Mouse (Mus musculus) CH12.LX (cell line): Measurements from ENCODE around the gene Klk6. TPM values are rescaled to one million over a fixed set of nuclear protein-coding genes. Genes with fewer than 3 reads are reported as not detected.
A peak's percentile ranks its signal among the peaks of the same experiment; 100 is the strongest.

ENCODE experiments used
- DNase-seq: peaks from one replicate; pipeline ENCODE4 v3.0.0-alpha.2; 2013; ENCODE audit errors: extremely low read depth
- H3K27ac ChIP-seq: 2 replicates; pipeline ENCODE4 v1.5.1; 2012; ENCODE audit warnings: low read depth, mild to moderate bottlenecking, control low read depth, moderate library complexity; ENCODE audit not compliant: insufficient read depth
- H3K27me3 ChIP-seq: replicated peaks from 2 replicates; pipeline ENCODE3; 2012; ENCODE audit warnings: inconsistent platforms
- H3K36me3 ChIP-seq, 2 experiments: replicated peaks in 1 of 2; 2 replicates each; pipeline versions ENCODE3 to v1.6.1; 2012; ENCODE audit warnings: inconsistent platforms in 1 of 2, low read length in 1 of 2, mild to moderate bottlenecking in 1 of 2, mixed read lengths in 1 of 2, moderate library complexity in 1 of 2; ENCODE audit not compliant: control insufficient read depth in 1 of 2, insufficient read depth in 1 of 2
- H3K4me1 ChIP-seq, 2 experiments: 2 replicates each; pipeline ENCODE4 v1.6.1; 2012; ENCODE audit warnings: inconsistent platforms in 1 of 2, moderate library complexity in 1 of 2; ENCODE audit not compliant: insufficient read depth in 2 of 2, control insufficient read depth in 1 of 2
- H3K4me2 ChIP-seq: 2 replicates; pipeline ENCODE4 v1.6.1; 2012; ENCODE audit warnings: low read depth, mild to moderate bottlenecking, control low read depth; ENCODE audit not compliant: poor library complexity, insufficient read depth, severe bottlenecking
- H3K4me3 ChIP-seq, 3 experiments: fragments of 150-350 bp in 1 of 3; sonication (generic) in 1 of 3; replicated peaks in 1 of 3; 2 replicates each; pipeline versions ENCODE3 to v1.5.1; 2011 to 2012; ENCODE audit warnings: low read depth in 2 of 3, low read length in 2 of 3, mild to moderate bottlenecking in 2 of 3, moderate library complexity in 2 of 3, control low read depth in 1 of 3, improper control_type of control experiment in 1 of 3, inconsistent platforms in 1 of 3, mixed read lengths in 1 of 3; ENCODE audit not compliant: poor library complexity in 1 of 3
- H3K79me2 ChIP-seq: replicated peaks from 2 replicates; pipeline ENCODE4 v1.6.1; 2012; ENCODE audit warnings: mild to moderate bottlenecking, moderate library complexity; ENCODE audit not compliant: control insufficient read depth, poor library complexity, insufficient read depth, severe bottlenecking; ENCODE audit errors: extremely low read depth
- H3K9ac ChIP-seq: 2 replicates; pipeline ENCODE4 v1.6.1; 2012; ENCODE audit warnings: low read depth, mild to moderate bottlenecking, control low read depth, moderate library complexity; ENCODE audit not compliant: insufficient read depth
- H3K9me3 ChIP-seq: replicated peaks from 2 replicates; pipeline ENCODE3; 2012; ENCODE audit warnings: low read length, inconsistent platforms, mixed read lengths
- CTCF ChIP-seq, 2 experiments: IDR thresholded peaks in 1 of 2; conservative IDR thresholded peaks in 1 of 2; 2 replicates each; pipeline ENCODE4 v1.5.1; 2011 to 2012; ENCODE audit warnings: low read depth in 2 of 2, low read length in 2 of 2, improper control_type of control experiment in 1 of 2, inconsistent platforms in 1 of 2, mild to moderate bottlenecking in 1 of 2, moderate library complexity in 1 of 2
- E2F4 ChIP-seq: IDR thresholded peaks from 2 replicates; pipeline ENCODE4 v1.6.1; 2011; ENCODE audit warnings: low read depth, low read length, improper control_type of control experiment; ENCODE audit not compliant: insufficient replicate concordance
- ELF1 ChIP-seq: IDR thresholded peaks from 2 replicates; pipeline ENCODE4 v1.6.1; 2014; ENCODE audit warnings: low read depth, mild to moderate bottlenecking, inconsistent platforms, low read length, improper control_type of control experiment
- ETS1 ChIP-seq: conservative IDR thresholded peaks from 2 replicates; pipeline ENCODE4 v1.6.1; 2012; ENCODE audit warnings: low read depth, mild to moderate bottlenecking, inconsistent platforms, low read length, improper control_type of control experiment, moderate library complexity
- GABPA ChIP-seq: IDR thresholded peaks from 2 replicates; pipeline ENCODE4 v1.6.1; 2012; ENCODE audit warnings: low read depth, low read length, improper control_type of control experiment, inconsistent platforms; ENCODE audit not compliant: insufficient replicate concordance
- HCFC1 ChIP-seq: IDR thresholded peaks from 2 replicates; pipeline ENCODE4 v1.6.1; 2012; ENCODE audit warnings: low read depth, mild to moderate bottlenecking, inconsistent platforms, low read length, improper control_type of control experiment
- IRF4 ChIP-seq: IDR thresholded peaks from 2 replicates; pipeline ENCODE4 v1.6.1; 2014; ENCODE audit warnings: low read depth, mild to moderate bottlenecking, inconsistent platforms, low read length, improper control_type of control experiment
- JUND ChIP-seq: conservative IDR thresholded peaks from 2 replicates; pipeline ENCODE4 v1.6.1; 2011; ENCODE audit warnings: low read depth, low read length, improper control_type of control experiment
- MAFK ChIP-seq: IDR thresholded peaks from 2 replicates; pipeline ENCODE4 v1.6.1; 2011; ENCODE audit warnings: low read length, improper control_type of control experiment; ENCODE audit not compliant: insufficient replicate concordance
- MAZ ChIP-seq: IDR thresholded peaks from 2 replicates; pipeline ENCODE4 v1.6.1; 2012; ENCODE audit warnings: low read depth, mild to moderate bottlenecking, inconsistent platforms, low read length, improper control_type of control experiment, moderate library complexity
- MXI1 ChIP-seq: IDR thresholded peaks from 2 replicates; pipeline ENCODE4 v1.6.1; 2011; ENCODE audit warnings: mild to moderate bottlenecking, low read depth, low read length, improper control_type of control experiment
- MYC ChIP-seq: IDR thresholded peaks from 2 replicates; pipeline ENCODE4 v1.6.1; 2011; ENCODE audit warnings: low read depth, mild to moderate bottlenecking, improper control_type of control experiment, low read length
- NRF1 ChIP-seq: IDR thresholded peaks from 2 replicates; pipeline ENCODE4 v1.6.1; 2014; ENCODE audit warnings: low read depth, mild to moderate bottlenecking, inconsistent platforms, low read length, improper control_type of control experiment, moderate library complexity
- POLR2AphosphoS2 ChIP-seq: IDR thresholded peaks from 2 replicates; pipeline ENCODE4 v1.6.1; 2011; ENCODE audit warnings: low read depth, low read length, improper control_type of control experiment
- RAD21 ChIP-seq: IDR thresholded peaks from 2 replicates; pipeline ENCODE4 v1.6.1; 2011; ENCODE audit warnings: low read depth, mild to moderate bottlenecking, low read length, improper control_type of control experiment, moderate library complexity
- RCOR1 ChIP-seq: conservative IDR thresholded peaks from 2 replicates; pipeline ENCODE4 v1.6.1; 2012; ENCODE audit warnings: low read depth, mild to moderate bottlenecking, inconsistent platforms, low read length, improper control_type of control experiment
- SMC3 ChIP-seq: IDR thresholded peaks from 2 replicates; pipeline ENCODE4 v1.6.1; 2011; ENCODE audit warnings: low read depth, low read length, improper control_type of control experiment
- TCF12 ChIP-seq: IDR thresholded peaks from 2 replicates; pipeline ENCODE4 v1.6.1; 2014; ENCODE audit warnings: low read depth, mild to moderate bottlenecking, inconsistent platforms, low read length, improper control_type of control experiment
- UBTF ChIP-seq: IDR thresholded peaks from 2 replicates; pipeline ENCODE4 v1.6.1; 2012; ENCODE audit warnings: low read depth, mild to moderate bottlenecking, inconsistent platforms, low read length, improper control_type of control experiment, moderate library complexity
- USF1 ChIP-seq: IDR thresholded peaks from 2 replicates; pipeline ENCODE4 v1.6.1; 2014; ENCODE audit warnings: low read depth, mild to moderate bottlenecking, inconsistent platforms, low read length, improper control_type of control experiment
- USF2 ChIP-seq: conservative IDR thresholded peaks from 2 replicates; pipeline ENCODE4 v1.6.1; 2011; ENCODE audit warnings: low read depth, low read length, improper control_type of control experiment
- ZC3H11A ChIP-seq: IDR thresholded peaks from 2 replicates; pipeline ENCODE4 v1.6.1; 2012; ENCODE audit warnings: low read depth, mild to moderate bottlenecking, inconsistent platforms, low read length, improper control_type of control experiment
- ZKSCAN1 ChIP-seq: IDR thresholded peaks from 2 replicates; pipeline ENCODE4 v1.6.1; 2012; ENCODE audit warnings: low read depth, inconsistent platforms, low read length, improper control_type of control experiment, borderline replicate concordance
- ZMIZ1 ChIP-seq: IDR thresholded peaks from 2 replicates; pipeline ENCODE4 v1.6.1; 2012; ENCODE audit warnings: low read depth, mild to moderate bottlenecking, inconsistent platforms, low read length, improper control_type of control experiment
- dilution Hi-C: fragments of 300-500 bp; cut with MboI; formaldehyde crosslinking; loops from 2 replicates; pipeline ENCODE4 v1.14.3; 2020; ENCODE audit warnings: low sequenced_read_pairs; ENCODE audit not compliant: extremely low pct_unique_long_range_greater_than_20kb, extremely low pct_ligation_motif_present
- in situ Hi-C: fragments of 300-500 bp; cut with MboI; formaldehyde crosslinking; loops from 3 replicates; pipeline ENCODE4 v1.14.3; 2019; ENCODE audit warnings: low sequenced_read_pairs, low pct_ligation_motif_present, low pct_unique_long_range_greater_than_20kb, mixed read lengths
- polyA plus RNA-seq: library from polyadenylated mRNA; unstranded; fragments of >175 nt; gene quantifications from 2 replicates; pipeline ENCODE4 v1.2.1, GENCODE M21; 2012; ENCODE audit warnings: low read depth; ENCODE audit not compliant: insufficient read length
- total RNA-seq, 2 experiments: library from RNA; depleted of rRNA; stranded (reverse); fragments of 300-350 nt in 1 of 2; fragments of >200 nt in 1 of 2; gene quantifications; 2 replicates each; pipeline ENCODE4 v1.2.3; 2012 to 2014

Klk6 gene
- total and polyA plus RNA-seq, 3 experiments = not detected

- dilution Hi-C loops = no loop called here
Measured at GRCm38 (mm10) chr7:43788096-43788495, 36.2 kb upstream of the Klk6 start.

GRCm38 (mm10) chr7:43789295-43789694, 35.0 kb upstream of the Klk6 start:
- Histone ChIP-seq H3K4me2 (no peak overlapping the region), H3K27me3 (peaks cover 74% of the 10 kb centered on the region), H3K9me3 (no peaks in the 10 kb centered on the region), H3K79me2 (no peaks in the 10 kb centered on the region), H3K27ac (no peak overlapping the region), H3K4me3 (no peak overlapping the region), H3K36me3 (no peaks in the 10 kb centered on the region), H3K4me1 (no peaks in the 10 kb centered on the region; a peak in 1 of 4 replicates), H3K9ac (no peak overlapping the region)
- dilution Hi-C loops = no loop called here
- DNase-seq = no peak
- in situ Hi-C loops = loop anchor here (25.0 kb wide), 1 partner anchor 302 kb away; the partner anchor contains the start of gene Iglon5
- TF ChIP-seq GABPA (no peak), ETS1 (no peak), CTCF (conservative IDR thresholded peaks at IDR 0.05 in 1 of 2, IDR thresholded peaks at IDR 0.05 in 1 of 2; ENCODE audit: low read depth in 2 of 2, low read length in 2 of 2) (peak in 1 of 2 experiments; percentile 54; a peak in 2 of 4 replicates), RAD21 (peak; percentile 29), JUND (no peak), ZKSCAN1 (no peak), TCF12 (no peak), NRF1 (no peak), MYC (no peak), MAFK (no peak), ELF1 (no peak), E2F4 (no peak), SMC3 (peak; percentile 29; the same call in 1 of the 2 replicates)

More at GRCm38 (mm10) chr7:43788096-43788495, 36.2 kb upstream of the Klk6 start:
- Histone ChIP-seq H3K27me3 (peaks cover 75% of the 10 kb centered on the region), H3K4me2 (no peak overlapping the region), H3K36me3 (no peaks in the 10 kb centered on the region), H3K4me3 (no peak overlapping the region)
- in situ Hi-C loops = loop anchor here (25.0 kb wide), 1 partner anchor 301 kb away; the partner anchor contains the start of gene Iglon5
- no peak for DNase-seq
- no peak for TF ChIP-seq ZC3H11A
- TF ChIP-seq ZMIZ1 = no peak
- TF ChIP-seq HCFC1 = no peak
- TF ChIP-seq USF1 = no peak
- TF ChIP-seq POLR2AphosphoS2 = no peak
- TF ChIP-seq NRF1 = no peak
- TF ChIP-seq UBTF = no peak
- no peak for TF ChIP-seq USF2
- no peak for TF ChIP-seq ETS1
- no peak for TF ChIP-seq MAZ
- TF ChIP-seq MXI1 = no peak
- TF ChIP-seq IRF4 = no peak
- TF ChIP-seq RCOR1 = no peak
- TF ChIP-seq, all 38 proteins: peak for 0
- Histone ChIP-seq H3K4me1 (no peaks in the 10 kb centered on the region; a peak in 1 of 4 replicates), H3K27ac (no peak overlapping the region), H3K79me2 (no peaks in the 10 kb centered on the region), H3K9ac (no peak overlapping the region), H3K9me3 (no peaks in the 10 kb centered on the region)
